Mouse (Mus musculus): ENCODE results near the gene Inka2. TPM values are rescaled to one million over a fixed set of nuclear protein-coding genes. Genes with fewer than 3 reads are reported as not detected.
"Not testable (repeated sequence)": the region's sequence is repeated elsewhere in the genome, so short reads cannot be mapped to it uniquely, and the experiment has no call there.

Gene Inka2
- polyA plus RNA-seq, 1 experiment from 2014 or later = 2.4 TPM

GRCm38 (mm10) chr3:105686394-105687323 lies 17.7 kb upstream of the Inka2 start:
- H3K4me1 ChIP-seq = peaks cover 8% of the 10 kb centered on the region
- no peaks in the 10 kb centered on the region for H3K27me3 ChIP-seq
- no peak for ATAC-seq (ENCODE audit: low FRiP score)
- peaks cover 19% of the 10 kb centered on the region for H3K36me3 ChIP-seq
- peak overlapping the region; percentile 77 for H3K4me2 ChIP-seq (replicated peaks)
- WGBS = 10% methylated on average over 60 of the region's 60 CpGs
- peak overlapping the region; percentile 90 for H3K9ac ChIP-seq
- no peaks in the 10 kb centered on the region for H3K9me3 ChIP-seq (replicated peaks)
- peak overlapping the region; percentile 95 for H3K4me3 ChIP-seq
- H3K27ac ChIP-seq = peak overlapping the region; percentile 70

- no peaks in the 10 kb centered on the region for H3K9me3 ChIP-seq (replicated peaks)
- peak; percentile 97 for ATAC-seq (ENCODE audit: low FRiP score)
- WGBS = under 1% methylated on average over 70 of the region's 72 CpGs
- H3K27me3 ChIP-seq = 0 out of 2 replicates have a peak, but pooled peaks cover 3% of the 10 kb centered on the region
- peak within 1 kb of the TSS; percentile 77 for H3K4me2 ChIP-seq (replicated peaks)
- H3K4me3 ChIP-seq = peak within 1 kb of the TSS; percentile 95
- peaks cover 15% of the 10 kb centered on the region for H3K36me3 ChIP-seq
- H3K9ac ChIP-seq = peak within 1 kb of the TSS; percentile 90
- peak within 1 kb of the TSS; percentile 76 for H3K27ac ChIP-seq
- H3K4me1 ChIP-seq = peaks cover 8% of the 10 kb centered on the region
These were observed 16.9 kb upstream of the Inka2 start, which contains the start of gene Ddx20 for GRCm38 (mm10) chr3:105687324-105688060. Ddx20 (minus strand) TSS chr3:105687574.

GRCm38 (mm10) chr3:105688536-105688935 lies 15.9 kb upstream of the Inka2 start:
- Histone ChIP-seq H3K4me3 (no peak overlapping the region), H3K27me3 (peaks cover 6% of the 10 kb centered on the region; the same call in 1 of the 2 replicates), H3K9me3 (replicated peaks) (no peaks in the 10 kb centered on the region), H3K36me3 (peaks cover 10% of the 10 kb centered on the region), H3K4me1 (peaks cover 9% of the 10 kb centered on the region), H3K27ac (no peak overlapping the region), H3K9ac (no peak overlapping the region), H3K4me2 (replicated peaks) (no peak overlapping the region)
- ATAC-seq (ENCODE audit: low FRiP score) = no peak
- 93% methylated on average over 2 of the region's 2 CpGs for WGBS

- WGBS = 80% methylated on average over 14 of the region's 14 CpGs
- Histone ChIP-seq H3K4me3 (no peak overlapping the region), H3K27me3 (peaks cover 15% of the 10 kb centered on the region; the same call in 1 of the 2 replicates)
These were observed 10.9 kb upstream of the Inka2 start for GRCm38 (mm10) chr3:105693327-105694080.

GRCm38 (mm10) chr3:105695476-105696386 lies 8.7 kb upstream of the Inka2 start:
- no peak overlapping the region for H3K4me3 ChIP-seq
- 30% methylated on average over 20 of the region's 20 CpGs for WGBS
- peak overlapping the region; percentile 37 for H3K4me2 ChIP-seq (replicated peaks)
- no peaks in the 10 kb centered on the region for H3K36me3 ChIP-seq
- H3K9ac ChIP-seq = peak overlapping the region; percentile 4; the same call in 1 of the 2 replicates
- H3K4me1 ChIP-seq = peaks cover 29% of the 10 kb centered on the region
- H3K9me3 ChIP-seq (replicated peaks) = no peaks in the 10 kb centered on the region
- ATAC-seq (ENCODE audit: low FRiP score) = peak; percentile 57
- peak overlapping the region; percentile 60; the same call in 1 of the 2 replicates for H3K27ac ChIP-seq
- H3K27me3 ChIP-seq = peaks cover 15% of the 10 kb centered on the region; the same call in 1 of the 2 replicates

More at GRCm38 (mm10) chr3:105693327-105694080, 10.9 kb upstream of the Inka2 start:
- Histone ChIP-seq H3K4me2 (replicated peaks) (no peak overlapping the region), H3K27ac (no peak overlapping the region), H3K4me1 (peaks cover 29% of the 10 kb centered on the region), H3K9me3 (replicated peaks) (no peaks in the 10 kb centered on the region), H3K36me3 (no peaks in the 10 kb centered on the region), H3K9ac (no peak overlapping the region)
- no peak for ATAC-seq (ENCODE audit: low FRiP score)

GRCm38 (mm10) chr3:105696387-105697147 lies 7.8 kb upstream of the Inka2 start:
- no peak; the same call in 1 of the 2 replicates for ATAC-seq (ENCODE audit: low FRiP score)
- Histone ChIP-seq H3K9me3 (replicated peaks) (no peaks in the 10 kb centered on the region), H3K27me3 (peaks cover 19% of the 10 kb centered on the region; the same call in 1 of the 2 replicates), H3K4me1 (peaks cover 29% of the 10 kb centered on the region), H3K27ac (peak overlapping the region; percentile 60; the same call in 1 of the 2 replicates), H3K4me3 (no peak overlapping the region), H3K36me3 (no peaks in the 10 kb centered on the region), H3K9ac (0 out of 2 replicates have a peak overlapping the region, but pooled peaks have one; percentile 4), H3K4me2 (replicated peaks) (peak overlapping the region; percentile 37)
- 62% methylated on average over 17 of the region's 17 CpGs for WGBS

GRCm38 (mm10) chr3:105697148-105697441 lies 7.3 kb upstream of the Inka2 start:
- Histone ChIP-seq H3K27me3 (peaks cover 21% of the 10 kb centered on the region; the same call in 1 of the 2 replicates), H3K4me3 (no peak overlapping the region), H3K36me3 (no peaks in the 10 kb centered on the region), H3K27ac (no peak overlapping the region), H3K9me3 (replicated peaks) (no peaks in the 10 kb centered on the region), H3K4me1 (peaks cover 29% of the 10 kb centered on the region), H3K4me2 (replicated peaks) (no peak overlapping the region), H3K9ac (no peak overlapping the region)
- WGBS = 67% methylated on average over 5 of the region's 5 CpGs
- ATAC-seq (ENCODE audit: low FRiP score) = peak; percentile 39

- Histone ChIP-seq H3K9me3 (replicated peaks) (no peaks in the 10 kb centered on the region), H3K4me2 (replicated peaks) (no peak overlapping the region), H3K9ac (no peak overlapping the region), H3K27ac (no peak overlapping the region), H3K4me3 (no peak overlapping the region), H3K36me3 (no peaks in the 10 kb centered on the region), H3K27me3 (peaks cover 29% of the 10 kb centered on the region), H3K4me1 (peaks cover 29% of the 10 kb centered on the region)
- WGBS = 91% methylated on average over 1 of the region's 1 CpGs
- ATAC-seq (ENCODE audit: low FRiP score) = no peak
These were observed 6.1 kb upstream of the Inka2 start for GRCm38 (mm10) chr3:105698311-105698710.

GRCm38 (mm10) chr3:105699241-105699933 lies 5.0 kb upstream of the Inka2 start:
- Histone ChIP-seq H3K27me3 (peaks cover 29% of the 10 kb centered on the region), H3K4me1 (peaks cover 32% of the 10 kb centered on the region), H3K9me3 (replicated peaks) (no peaks in the 10 kb centered on the region), H3K9ac (no peak overlapping the region), H3K36me3 (no peaks in the 10 kb centered on the region), H3K27ac (no peak overlapping the region), H3K4me2 (replicated peaks) (no peak overlapping the region), H3K4me3 (no peak overlapping the region)
- WGBS = 62% methylated on average over 3 of the region's 3 CpGs
- no peak for ATAC-seq (ENCODE audit: low FRiP score)

GRCm38 (mm10) chr3:105700786-105701185 lies 3.6 kb upstream of the Inka2 start:
- H3K9ac ChIP-seq; H3K27ac ChIP-seq; H3K4me2 ChIP-seq (replicated peaks); ATAC-seq (ENCODE audit: low FRiP score); H3K36me3 ChIP-seq; H3K4me3 ChIP-seq; H3K9me3 ChIP-seq (replicated peaks): not testable (repeated sequence)
- WGBS = 50% methylated on average over 1 of the region's 1 CpGs
- H3K4me1 ChIP-seq = peaks cover 29% of the 10 kb centered on the region
- peaks cover 38% of the 10 kb centered on the region for H3K27me3 ChIP-seq
